Mouse (Mus musculus) midbrain, postnatal 0 days (tissue): ENCODE measurements at regions not wholly inside any gene's neighbourhood (a gene's known extent, or its start where the extent isn't known, plus 50 kb on each side); places are given as distances from the start of the nearest gene placed in this dataset.

Experiments
- ATAC-seq: fragments of 200-750 bp; cut with Nextera tagmentation; 2 replicates; pipeline ENCODE4 v1.8.0; 2017; ENCODE audit warnings: moderate number of reproducible peaks, mild to moderate bottlenecking, moderate TSS enrichment, moderate library complexity; ENCODE audit not compliant: low FRiP score
- DNase-seq: peaks from one replicate; pipeline ENCODE4 v3.0.0-alpha.2; 2015; ENCODE audit warnings: low spot score
- H3K27ac ChIP-seq: fragments of 300-500 bp; sonication (generic); 2 replicates; pipeline ENCODE4 v1.5.1; 2014; ENCODE audit warnings: low read depth, mild to moderate bottlenecking, low read length, mixed read lengths
- H3K27me3 ChIP-seq: fragments of 300-500 bp; sonication (generic); 2 replicates; pipeline ENCODE4 v1.6.1; 2014; ENCODE audit warnings: low read length, control low read depth, mixed read lengths; ENCODE audit not compliant: insufficient read depth
- H3K36me3 ChIP-seq: fragments of 300-500 bp; sonication (generic); 2 replicates; pipeline ENCODE4 v1.6.1; 2014; ENCODE audit warnings: low read length, control low read depth, mixed read lengths; ENCODE audit not compliant: insufficient read depth
- H3K4me1 ChIP-seq: fragments of 300-500 bp; sonication (generic); 2 replicates; pipeline ENCODE4 v1.6.1; 2014; ENCODE audit warnings: mild to moderate bottlenecking, control low read depth, antibody characterized with exemption, low read length, mixed read lengths; ENCODE audit not compliant: insufficient read depth
- H3K4me2 ChIP-seq: fragments of 300-500 bp; sonication (generic); 2 replicates; pipeline ENCODE4 v1.6.1; 2014; ENCODE audit warnings: low read depth, mild to moderate bottlenecking, low read length, mixed read lengths; ENCODE audit not compliant: poor library complexity, severe bottlenecking
- H3K4me3 ChIP-seq: fragments of 300-500 bp; sonication (generic); 2 replicates; pipeline ENCODE4 v1.5.1; 2014; ENCODE audit warnings: low read depth, mild to moderate bottlenecking, low read length, moderate library complexity
- H3K9ac ChIP-seq: fragments of 300-500 bp; sonication (generic); replicated peaks from 2 replicates; pipeline ENCODE4 v1.6.1; 2014; ENCODE audit warnings: mild to moderate bottlenecking, low read length, moderate library complexity, mixed read lengths; ENCODE audit not compliant: poor library complexity, severe bottlenecking
- H3K9me3 ChIP-seq: fragments of 300-500 bp; sonication (generic); 2 replicates; pipeline ENCODE4 v1.6.1; 2016; ENCODE audit warnings: low read length, control low read depth
- CTCF ChIP-seq: IDR thresholded peaks from 2 replicates; pipeline ENCODE4 v1.5.1; 2016; ENCODE audit warnings: antibody characterized with exemption, mild to moderate bottlenecking
- WGBS: fragments of 180-500 bp; shearing (Covaris S2); extraction: QIAGEN DNeasy Blood & Tissue Kit; methylation state at CpG from one replicate; pipeline ENCODE4 v1.1.7; 2014; 5-methylcytosine and 5-hydroxymethylcytosine counted together

DNA sequence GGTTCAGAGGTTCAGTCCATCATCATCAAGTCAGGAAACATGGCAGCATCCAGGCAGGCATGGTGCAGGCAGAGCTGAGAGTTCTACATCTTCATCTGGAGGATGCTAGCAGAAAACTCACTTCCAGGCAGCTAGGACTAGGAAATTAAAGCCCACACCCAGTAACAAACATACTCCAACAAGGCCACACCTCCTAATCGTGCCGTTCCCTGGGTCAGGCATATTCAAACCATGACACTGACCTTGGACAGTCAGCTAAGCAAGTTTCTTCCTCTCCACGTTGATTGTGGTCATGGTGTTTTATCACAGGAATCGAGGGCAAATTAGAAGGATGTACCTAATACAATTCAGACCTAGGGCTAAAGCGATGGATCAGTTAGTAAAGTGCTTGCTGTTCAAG is 294.5 kb downstream of the Rngtt start:
- Histone ChIP-seq H3K9me3 (no peaks in the 10 kb centered on the region), H3K4me2 (no peak overlapping the region), H3K27me3 (no peaks in the 10 kb centered on the region), H3K36me3 (no peaks in the 10 kb centered on the region), H3K9ac (no peak overlapping the region), H3K4me1 (no peaks in the 10 kb centered on the region; the same call in 1 of the 2 replicates), H3K27ac (no peak overlapping the region), H3K4me3 (no peak overlapping the region)
- ATAC-seq (no peak), DNase-seq (no peak)
- WGBS = 93% methylated on average over 5 of the region's 5 CpGs
- TF ChIP-seq CTCF = no peak

- Histone ChIP-seq H3K27me3 (no peaks in the 10 kb centered on the region), H3K9ac (no peak overlapping the region), H3K36me3 (no peaks in the 10 kb centered on the region), H3K27ac (no peak overlapping the region), H3K4me3 (no peak overlapping the region), H3K4me2 (no peak overlapping the region), H3K4me1 (no peaks in the 10 kb centered on the region), H3K9me3 (no peaks in the 10 kb centered on the region)
- peak; percentile 46 for TF ChIP-seq CTCF
- WGBS = 82% methylated on average over 5 of the region's 5 CpGs
- DNase-seq = peak; percentile 35
- ATAC-seq = no peak
Observed at GRCm38 (mm10) chr4:33639821-33640575, 284.4 kb upstream of the Cnr1 start.

DNA sequence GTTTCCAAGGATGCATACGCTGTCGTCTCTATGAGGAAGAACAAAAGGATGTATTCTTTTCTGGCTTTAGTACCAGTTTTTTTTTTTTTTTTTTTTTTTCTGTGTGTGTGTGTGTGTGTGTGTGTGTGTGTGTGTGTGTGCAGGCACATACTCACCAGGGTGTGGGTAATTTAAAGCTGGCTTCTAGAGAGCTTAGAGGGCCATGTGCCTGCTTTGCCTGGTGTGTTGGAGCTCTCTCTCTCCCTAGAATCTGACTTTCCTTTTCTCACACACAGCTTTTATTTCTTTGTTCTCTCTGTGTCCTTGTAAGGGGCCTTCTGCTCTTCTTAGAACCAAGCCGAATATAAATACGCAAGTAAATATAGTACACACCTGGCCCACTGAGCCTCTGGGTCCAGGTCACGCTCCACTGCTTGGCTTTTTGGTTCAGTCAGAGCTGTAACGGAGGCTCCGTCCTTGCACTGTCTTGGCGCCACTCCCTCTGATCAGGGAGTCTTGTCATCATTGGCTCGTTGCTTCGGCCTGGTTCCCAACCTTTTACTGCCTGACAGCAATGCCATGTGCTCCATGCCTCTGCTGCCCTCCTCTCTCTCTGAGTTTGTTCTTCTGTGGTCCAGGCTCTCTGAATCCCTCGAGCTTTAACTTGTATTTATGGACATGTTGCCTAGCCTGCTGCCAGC is 283.7 kb upstream of the Cnr1 start:
- no peak overlapping the region for H3K4me2 ChIP-seq
- ATAC-seq = no peak
- no peak for TF ChIP-seq CTCF
- H3K4me1 ChIP-seq = no peaks in the 10 kb centered on the region
- no peak overlapping the region for H3K9ac ChIP-seq
- no peak overlapping the region for H3K4me3 ChIP-seq
- peak; percentile 56 for DNase-seq
- 51% methylated on average over 11 of the region's 11 CpGs for WGBS
- no peaks in the 10 kb centered on the region for H3K36me3 ChIP-seq
- H3K27ac ChIP-seq = 0 out of 2 replicates have a peak overlapping the region, but pooled peaks have one; percentile 18
- no peaks in the 10 kb centered on the region for H3K9me3 ChIP-seq
- no peaks in the 10 kb centered on the region for H3K27me3 ChIP-seq

GRCm38 (mm10) chr4:33641883-33642282 is 282.5 kb upstream of the Cnr1 start:
- ATAC-seq = no peak
- 41% methylated on average over 6 of the region's 6 CpGs for WGBS
- H3K27ac ChIP-seq = no peak overlapping the region

GRCm38 (mm10) chr4:33642526-33642925 is 281.9 kb upstream of the Cnr1 start:
- no peak overlapping the region for H3K4me3 ChIP-seq
- WGBS = 77% methylated on average over 13 of the region's 13 CpGs
- no peaks in the 10 kb centered on the region for H3K27me3 ChIP-seq
- peak; percentile 58 for DNase-seq
- H3K4me2 ChIP-seq = no peak overlapping the region
- H3K9me3 ChIP-seq = no peaks in the 10 kb centered on the region
- H3K27ac ChIP-seq = no peak overlapping the region
- no peaks in the 10 kb centered on the region for H3K4me1 ChIP-seq
- ATAC-seq = no peak
- no peak for TF ChIP-seq CTCF
- no peaks in the 10 kb centered on the region for H3K36me3 ChIP-seq
- H3K9ac ChIP-seq = no peak overlapping the region

More at GRCm38 (mm10) chr4:33641883-33642282, 282.5 kb upstream of the Cnr1 start:
- Histone ChIP-seq H3K36me3 (no peaks in the 10 kb centered on the region), H3K4me3 (no peak overlapping the region), H3K9ac (no peak overlapping the region), H3K27me3 (no peaks in the 10 kb centered on the region), H3K4me1 (no peaks in the 10 kb centered on the region), H3K9me3 (no peaks in the 10 kb centered on the region), H3K4me2 (no peak overlapping the region)
- no peak for TF ChIP-seq CTCF
- peak; percentile 31 for DNase-seq

DNA sequence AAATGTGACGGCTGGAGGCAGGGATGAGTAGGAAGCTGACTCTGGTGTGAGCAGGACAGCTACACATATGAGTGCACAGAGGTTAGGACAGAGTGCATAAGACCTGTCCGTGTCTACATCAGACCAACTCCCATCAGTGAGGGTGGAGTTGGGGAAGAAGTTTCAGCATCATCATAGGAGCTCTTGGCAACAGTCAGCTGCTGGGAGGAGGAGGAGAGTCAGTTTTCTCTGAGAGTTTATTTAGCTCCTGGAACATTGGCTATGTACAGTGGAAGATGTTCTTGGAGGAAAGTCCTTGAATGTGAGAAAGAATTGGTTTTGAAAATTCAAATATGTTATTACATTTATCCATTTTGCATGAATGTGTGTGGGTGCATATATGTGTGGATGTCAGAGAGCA is 279.2 kb upstream of the Cnr1 start:
- ATAC-seq (no peak), DNase-seq (no peak)
- Histone ChIP-seq H3K36me3 (no peaks in the 10 kb centered on the region), H3K4me2 (no peak overlapping the region), H3K4me1 (no peaks in the 10 kb centered on the region), H3K27ac (no peak overlapping the region), H3K9me3 (no peaks in the 10 kb centered on the region), H3K27me3 (no peaks in the 10 kb centered on the region), H3K4me3 (no peak overlapping the region), H3K9ac (no peak overlapping the region)
- WGBS = 91% methylated on average over 2 of the region's 2 CpGs
- no peak for TF ChIP-seq CTCF
